Mouse (Mus musculus) heart, postnatal 25 days (tissue): ENCODE data around the gene Adh5. TPM values are rescaled to one million over a fixed set of nuclear protein-coding genes. Genes with fewer than 3 reads are reported as not detected.
A peak's percentile ranks its signal among the peaks of the same experiment; 100 is the strongest.
"Not testable (repeated sequence)": the region's sequence is repeated elsewhere in the genome, so short reads cannot be mapped to it uniquely, and the experiment has no call there.

ENCODE experiments used
- DNase-seq: peaks from one replicate; pipeline ENCODE4 v3.0.0; 2022; ENCODE audit warnings: low spot score
- intact Hi-C: fragments of 180-260 bp; cut with DNase I; formaldehyde crosslinking; loops from one replicate; pipeline ENCODE4 v1.15.1; 2025
- total RNA-seq, 2 experiments: library from RNA; stranded (reverse); gene quantifications; 2 replicates each; pipeline ENCODE4 v1.2.3; 2021

The Adh5 gene
- total RNA-seq, 2 experiments from 2014 or later, result 89.9 to 90.2 TPM

DNA sequence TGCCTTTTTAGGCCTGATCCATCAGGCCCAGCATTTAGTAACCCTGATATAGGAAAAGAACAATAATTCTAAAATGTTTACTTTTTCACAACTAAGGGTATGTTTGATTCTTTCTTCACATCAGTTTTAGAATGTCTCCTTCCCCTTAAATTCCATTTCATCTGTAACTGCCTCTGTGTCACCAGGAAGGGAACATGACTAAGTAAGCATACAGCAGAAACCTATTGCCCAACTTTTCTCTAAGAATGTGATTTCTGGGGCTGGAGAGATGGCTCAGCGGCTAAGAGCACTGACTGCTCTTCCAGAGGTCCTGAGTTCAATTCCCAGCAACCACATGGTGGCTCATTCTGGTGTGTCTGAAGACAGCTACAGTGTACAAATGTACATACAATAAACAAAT is 11.3 kb downstream of the Adh5 start:
- intact Hi-C loops, result no loop called here
- no peak for DNase-seq

DNA sequence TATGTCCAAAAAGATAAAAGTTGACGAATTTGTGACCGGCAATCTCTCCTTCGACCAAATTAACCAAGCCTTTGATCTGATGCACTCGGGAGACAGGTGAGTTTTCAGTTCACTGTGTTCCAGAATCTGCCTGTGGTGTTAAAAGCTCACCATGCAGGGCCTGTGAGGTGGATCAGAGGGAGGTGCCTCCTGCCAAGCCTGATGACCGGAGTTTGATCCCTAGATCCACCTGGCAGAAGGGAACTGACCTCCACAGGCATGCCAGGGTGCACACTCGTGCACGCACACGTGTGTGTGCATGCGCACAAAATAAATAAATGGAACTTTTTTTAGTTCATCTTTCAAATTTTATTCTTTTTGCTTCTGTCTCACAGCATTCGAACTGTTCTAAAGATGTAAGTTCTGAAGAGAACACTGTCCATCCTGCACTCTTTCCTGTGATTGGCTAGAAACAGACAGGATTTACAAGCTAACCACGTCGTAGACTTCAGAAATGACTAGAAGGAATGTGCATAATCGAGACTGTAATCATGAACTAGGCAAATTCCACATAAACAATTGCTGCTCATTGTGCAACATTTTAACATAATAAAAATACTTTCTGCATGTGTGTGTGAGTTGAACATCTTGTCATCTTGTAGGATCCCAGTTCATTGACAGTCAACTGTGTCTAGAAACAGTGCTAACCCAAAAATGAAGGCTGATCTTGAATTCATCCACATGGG is 12.0 kb downstream of the Adh5 start:
- no peak for DNase-seq
- intact Hi-C loops, result no loop called here

DNA sequence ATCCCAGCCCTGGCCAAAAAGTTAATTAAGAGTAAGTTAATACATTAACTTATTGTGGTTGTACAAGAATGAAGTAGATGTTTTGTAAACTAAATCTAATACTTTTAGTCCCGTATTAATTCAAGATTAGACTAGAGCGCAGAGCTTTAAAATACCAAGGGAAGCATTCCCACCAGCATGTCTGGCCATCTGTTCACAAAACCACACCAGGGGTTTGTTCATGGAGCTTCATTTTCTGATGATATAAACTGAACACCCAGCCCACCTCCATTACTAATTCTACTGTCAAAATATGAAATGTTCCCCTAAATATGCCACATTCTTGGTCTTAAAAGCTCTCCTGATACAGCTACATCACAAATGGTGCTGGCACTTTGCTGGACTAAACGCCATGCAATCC is 15.5 kb downstream of the Adh5 start:
- intact Hi-C loops, result no loop called here
- DNase-seq, result no peak

DNA sequence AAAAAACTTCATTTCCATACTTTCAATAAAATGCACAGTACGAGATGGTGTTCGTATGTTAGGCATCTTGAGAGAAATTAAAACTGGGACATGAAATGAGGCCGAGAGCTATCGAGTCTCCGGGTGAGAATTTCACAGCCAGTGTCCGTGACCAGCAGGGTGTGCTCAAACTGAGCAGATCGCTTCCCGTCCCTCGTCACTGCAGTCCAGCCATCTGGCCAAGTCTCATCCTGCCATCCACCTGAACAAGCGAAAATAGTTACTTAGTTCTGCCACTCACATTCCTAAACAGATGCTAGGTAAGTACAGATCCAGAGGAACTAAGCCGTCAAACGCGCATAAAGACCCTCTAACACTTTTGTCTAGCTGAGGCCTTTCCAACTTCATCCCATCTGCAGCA is 17.4 kb downstream of the Adh5 start:
- no peak for DNase-seq
- intact Hi-C loops, result loop anchor here (5.0 kb wide), 1 partner anchor 447 kb away; no protein-coding TSS in a partner anchor

DNA sequence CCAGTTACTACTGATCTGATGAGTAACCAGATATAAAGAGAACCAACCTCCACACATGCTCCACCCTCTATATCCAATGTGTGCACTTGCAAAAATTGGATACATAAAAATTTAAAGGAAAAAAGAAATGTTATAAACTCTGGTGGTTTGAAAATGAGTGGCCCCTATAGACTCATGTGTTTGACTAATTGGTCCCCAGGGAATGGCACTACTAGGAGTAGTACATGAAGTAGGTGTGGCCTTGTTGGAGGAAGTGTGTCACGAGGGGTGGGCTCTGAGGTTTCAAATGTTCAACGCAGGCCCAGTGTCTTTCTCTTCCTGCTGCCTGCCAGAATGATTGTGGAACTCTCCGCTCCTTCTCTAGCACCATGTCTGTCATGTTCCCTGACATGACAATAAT is 18.9 kb downstream of the Adh5 start:
- intact Hi-C loops, result loop anchor here (5.0 kb wide), 1 partner anchor 445 kb away; no protein-coding TSS in a partner anchor

DNA sequence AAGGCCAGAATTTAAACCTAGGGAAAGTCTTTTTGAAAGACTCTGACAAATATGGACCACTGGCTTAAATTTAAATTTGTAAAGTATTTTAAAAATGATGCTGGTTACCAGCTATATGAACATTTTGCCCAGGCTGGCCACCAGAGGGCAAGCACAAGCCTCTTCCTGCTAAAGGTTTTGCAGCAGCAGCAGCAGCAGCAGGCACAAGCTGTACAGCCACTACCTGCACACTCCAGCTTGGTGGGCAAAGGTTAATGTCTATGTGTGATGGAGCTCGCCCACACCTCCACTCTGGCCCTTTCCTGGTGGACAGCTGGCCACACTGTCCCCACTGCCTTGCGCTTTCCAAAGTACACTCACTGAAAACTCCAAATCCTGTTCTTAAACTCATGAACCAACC is 20.2 kb downstream of the Adh5 start:
- intact Hi-C loops, result loop anchor here (5.0 kb wide), 1 partner anchor 444 kb away; no protein-coding TSS in a partner anchor
- no peak for DNase-seq

More for the DNA sequence above, 18.9 kb downstream of the Adh5 start:
- no peak for DNase-seq

DNA sequence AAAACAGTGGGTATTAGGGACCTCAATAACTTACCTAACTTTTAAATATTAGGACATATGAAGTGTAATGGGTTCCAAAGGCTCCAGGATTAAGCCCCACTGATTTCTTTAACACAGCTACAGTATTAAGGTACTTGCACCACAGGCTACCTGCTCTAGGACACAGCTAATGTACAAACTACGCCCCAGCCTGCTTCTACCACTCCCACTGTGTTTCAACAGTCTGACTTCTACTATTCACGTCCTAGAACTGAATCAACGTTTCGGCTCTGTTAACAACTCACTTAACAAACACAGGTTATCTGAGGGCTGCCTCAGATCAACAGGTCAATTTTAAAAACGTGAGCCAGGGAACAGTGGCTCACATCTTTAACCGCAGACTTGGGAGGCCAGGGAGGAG is 20.9 kb downstream of the Adh5 start:
- intact Hi-C loops, result loop anchor here (5.0 kb wide), 1 partner anchor 443 kb away; no protein-coding TSS in a partner anchor
- DNase-seq, result no peak

DNA sequence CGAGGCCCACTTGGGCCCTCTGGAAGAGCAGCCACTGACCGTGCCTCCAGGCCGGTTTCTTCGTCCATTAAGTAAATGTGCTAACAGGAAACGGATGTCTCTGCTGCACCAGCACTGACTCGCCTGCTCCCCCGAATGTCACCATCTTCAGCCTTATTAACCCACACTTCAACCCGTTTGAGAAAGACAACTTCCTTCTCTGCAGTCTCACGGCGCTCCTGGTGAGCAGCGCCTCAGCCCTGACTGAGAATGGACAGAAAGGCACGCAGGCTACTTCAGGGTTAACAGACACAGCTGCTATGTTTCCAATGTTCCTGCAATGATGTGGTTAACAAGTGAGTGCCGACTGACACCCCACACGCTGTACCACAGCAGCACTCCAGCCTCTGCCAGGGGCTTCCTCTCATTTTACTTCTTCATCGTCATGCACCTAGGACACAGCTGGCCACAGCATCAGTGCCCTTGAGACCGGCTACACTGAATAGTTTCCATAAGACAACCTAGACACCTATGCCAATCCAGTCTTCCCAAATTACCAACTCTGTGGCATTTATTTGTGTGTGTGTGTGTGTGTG is 21.8 kb downstream of the Adh5 start:
- intact Hi-C loops, result loop anchor here (5.0 kb wide), 1 partner anchor 443 kb away; no protein-coding TSS in a partner anchor
- no peak for DNase-seq

DNA sequence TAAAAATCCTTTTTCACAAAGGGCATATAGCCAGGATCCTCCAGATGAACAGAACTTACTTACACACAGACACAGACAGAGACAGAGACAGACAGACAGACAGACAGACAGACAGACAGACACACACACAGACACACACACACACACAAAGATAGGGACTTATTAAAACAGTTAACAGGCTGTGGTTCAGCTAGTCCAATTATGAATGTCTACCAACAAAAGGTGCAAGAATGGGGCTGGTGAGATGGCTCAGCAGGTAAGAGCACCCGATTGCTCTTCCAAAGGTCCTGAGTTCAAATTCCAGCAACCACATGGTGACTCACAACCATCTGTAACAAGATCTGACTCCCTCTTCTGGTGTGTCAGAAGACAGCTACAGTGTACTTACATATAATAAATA is 23.8 kb downstream of the Adh5 start:
- intact Hi-C loops, DNase-seq: not testable (repeated sequence)

DNA sequence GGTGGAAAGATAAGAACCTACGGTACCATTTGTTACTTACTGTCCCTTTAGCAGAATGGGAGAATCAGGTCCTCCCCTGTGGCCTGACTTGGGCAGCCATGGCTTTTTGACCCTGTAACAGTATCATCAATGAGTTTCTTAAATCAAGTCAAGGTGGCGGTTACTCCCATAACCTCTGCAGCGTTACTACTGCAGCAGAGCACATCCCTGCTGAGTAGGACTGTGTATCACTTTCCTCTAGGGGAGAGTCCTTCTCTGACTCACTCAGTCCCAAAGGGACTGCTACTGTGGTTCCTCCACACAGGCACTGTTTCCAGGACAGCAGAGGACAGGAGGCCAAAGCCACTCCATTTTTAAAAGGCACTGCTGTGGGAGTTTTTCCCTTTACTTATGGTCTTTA is 28.2 kb downstream of the Adh5 start:
- intact Hi-C loops, result no loop called here
- DNase-seq, result no peak

DNA sequence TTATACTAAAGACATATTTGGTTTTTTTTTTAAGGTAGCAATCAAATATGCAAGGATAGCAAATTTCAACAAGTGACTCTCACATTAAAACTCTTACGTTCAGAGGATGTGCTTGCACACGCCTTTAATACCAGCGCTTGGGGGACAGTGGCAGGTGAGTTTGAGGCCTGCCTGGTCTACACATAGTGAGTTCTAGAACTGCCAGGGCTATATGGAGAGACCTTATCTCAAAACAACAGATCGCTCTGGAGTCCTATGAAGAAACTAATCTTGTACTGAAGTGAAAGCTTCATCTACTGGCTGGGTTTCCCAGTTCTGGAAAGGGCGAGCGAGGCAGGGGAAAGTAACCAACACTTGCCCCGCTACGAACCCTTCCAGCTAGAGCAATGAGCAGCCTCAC is 36.6 kb downstream of the Adh5 start:
- intact Hi-C loops, result no loop called here
- no peak for DNase-seq

DNA sequence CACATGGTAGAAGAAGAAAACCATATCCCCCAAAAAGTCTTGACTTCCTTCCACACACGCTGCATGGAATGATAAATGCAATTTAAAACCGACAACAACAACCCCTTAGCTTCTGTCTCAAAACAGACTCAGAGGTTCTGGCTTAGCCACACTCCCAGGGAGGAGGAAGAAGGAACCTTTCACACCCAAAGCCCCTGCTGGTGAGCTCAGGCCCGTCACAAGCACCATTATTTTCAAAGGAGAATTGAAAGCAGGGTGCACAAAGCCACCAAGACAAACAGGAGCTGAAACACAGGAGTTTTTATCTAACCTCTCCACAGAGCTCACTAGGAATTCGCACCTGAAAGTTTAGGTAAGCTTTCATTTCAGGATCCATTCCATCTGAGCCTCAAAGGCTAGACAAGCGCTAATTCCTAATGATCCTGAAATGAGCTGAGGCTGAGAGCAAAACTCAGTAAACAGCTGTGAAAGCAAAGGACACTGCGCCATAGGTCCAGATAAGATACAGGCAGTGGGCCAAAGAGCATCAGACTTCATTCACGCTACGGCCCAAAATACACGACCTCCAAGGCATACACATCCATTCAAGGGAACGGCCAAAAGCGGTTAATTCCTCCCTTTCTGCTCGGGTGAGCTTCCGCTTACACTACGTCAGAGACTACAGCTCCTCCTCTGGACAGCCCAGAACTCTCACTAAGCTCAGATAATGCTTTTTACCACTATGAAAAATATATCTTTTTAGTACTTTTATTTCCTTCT is 38.8 kb downstream of the Adh5 start:
- DNase-seq, result no peak
- intact Hi-C loops, result loop anchor here (10.0 kb wide), 1 partner anchor 593 kb away; the partner anchor contains the start of gene Rap1gds1

DNA sequence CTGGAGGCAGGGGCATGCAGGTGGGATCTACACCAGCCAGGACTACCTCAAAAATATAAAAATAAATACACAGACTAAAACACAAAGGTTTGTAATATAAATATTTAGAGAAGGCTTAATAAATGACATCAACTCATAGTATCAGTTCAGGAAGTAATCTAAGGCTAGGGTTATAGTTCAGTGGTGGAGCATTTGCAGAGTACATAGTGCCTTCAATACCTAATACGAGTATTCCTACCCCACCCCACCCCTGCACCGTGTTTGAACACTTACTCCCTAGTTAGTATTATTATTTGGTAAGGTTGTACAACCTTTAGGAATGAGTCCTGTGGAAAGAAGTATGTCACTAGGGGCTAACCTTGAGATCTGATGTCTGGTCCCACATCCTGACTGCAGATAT is 40.3 kb downstream of the Adh5 start:
- intact Hi-C loops, result loop anchor here (10.0 kb wide), 1 partner anchor 592 kb away; the partner anchor contains the start of gene Rap1gds1

DNA sequence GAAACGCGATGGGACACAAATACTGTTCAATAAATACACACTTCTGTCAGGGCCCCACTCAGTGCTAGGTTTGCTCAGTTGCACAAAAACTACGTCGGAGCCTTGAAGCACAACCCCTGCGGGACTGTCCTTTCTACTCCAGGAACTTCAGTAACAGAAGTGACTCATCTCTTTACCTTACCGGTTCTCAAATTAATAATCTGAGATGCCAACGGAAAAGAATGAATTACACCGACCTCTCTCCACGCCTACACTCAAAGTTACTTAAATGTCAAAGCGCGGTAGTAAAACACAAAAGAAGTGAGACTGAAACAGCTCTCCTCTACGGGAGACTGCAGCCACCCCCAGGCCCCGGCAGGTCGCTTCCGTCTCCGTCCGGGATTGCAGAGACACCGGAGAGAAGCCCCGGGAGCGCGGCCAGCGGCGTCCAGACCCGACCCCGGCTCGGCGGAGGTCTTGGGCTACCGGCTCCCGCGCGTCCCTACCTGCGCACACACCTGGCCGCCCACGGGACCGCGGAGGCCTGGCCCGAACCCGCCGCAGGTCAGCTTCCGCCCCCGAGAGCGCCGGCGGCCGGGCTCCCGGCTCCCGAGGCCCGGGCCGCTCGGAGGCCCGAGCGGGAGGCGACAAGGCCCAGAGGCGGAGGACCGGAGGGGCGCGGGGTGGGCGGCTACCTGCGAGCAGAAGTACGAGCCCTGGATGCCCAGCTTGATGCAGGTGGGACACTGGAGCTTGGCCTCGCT is 45.9 kb downstream of the Adh5 start:
- DNase-seq, result no peak
- intact Hi-C loops, result loop anchor here (2.0 to 10.0 kb wide), 3 partner anchors 38 to 586 kb away; partner anchors contain the start of genes Adh5, Eif4e and Rap1gds1

More for the DNA sequence above, 40.3 kb downstream of the Adh5 start:
- no peak for DNase-seq

DNA sequence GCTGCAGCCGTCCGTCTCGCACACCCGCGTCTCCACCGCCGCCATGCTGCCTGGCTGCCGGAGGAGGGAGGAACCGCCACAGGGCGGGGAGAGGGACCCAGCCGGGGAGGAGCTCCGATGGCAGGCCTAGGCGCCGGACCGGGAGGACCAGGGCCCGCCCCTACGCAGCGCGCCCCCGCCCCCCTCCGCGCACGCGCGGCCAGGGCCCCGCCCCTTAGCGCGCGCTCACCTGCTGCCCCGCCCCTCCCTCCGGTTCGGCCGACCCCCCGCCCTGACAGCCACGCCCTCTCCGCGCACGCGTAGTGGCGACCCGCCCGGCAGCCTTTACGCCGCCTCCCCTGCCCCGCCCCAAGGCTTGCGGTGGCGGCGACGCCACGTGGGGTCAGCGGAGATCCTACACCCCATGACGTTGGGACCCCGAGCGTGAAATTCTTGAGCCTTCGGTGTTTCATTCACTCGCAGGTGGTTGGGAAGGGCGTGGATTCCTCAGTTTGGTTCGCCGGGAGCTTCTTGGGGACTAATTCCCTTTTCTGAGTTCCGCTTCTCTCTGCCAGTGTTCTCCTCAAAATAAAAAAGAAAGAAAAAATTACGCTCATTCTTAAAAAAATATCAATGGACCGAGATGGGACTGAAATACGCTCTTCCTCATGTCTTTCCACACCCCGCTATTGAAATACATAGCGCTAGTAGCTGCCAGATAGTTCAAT is 46.6 kb downstream of the Adh5 start, which contains the start of gene Metap1:
Gene Metap1 (minus strand): TSS at position 189 of the 707 bp plus-strand sequence.
- intact Hi-C loops, result loop anchor here (2.0 to 10.0 kb wide), 3 partner anchors 37 to 585 kb away; partner anchors contain the start of genes Adh5, Eif4e and Rap1gds1
- DNase-seq, result peak; percentile 88

DNA sequence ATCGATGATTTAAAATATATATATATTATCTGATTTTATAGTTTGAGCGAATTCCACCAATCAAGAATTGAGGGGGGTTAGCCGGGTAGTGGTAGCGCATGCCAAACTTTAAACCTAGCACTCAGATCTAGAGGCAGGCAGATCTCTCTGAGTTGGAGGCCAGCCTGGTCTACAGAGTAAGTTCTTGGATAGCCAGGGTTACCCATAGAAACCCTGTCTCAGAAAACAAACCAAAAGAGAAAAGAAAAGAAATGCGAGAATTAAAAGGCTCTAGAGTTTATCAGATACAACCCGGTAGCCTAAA is 47.1 kb downstream of the Adh5 start:
- intact Hi-C loops, result no loop called here

DNA sequence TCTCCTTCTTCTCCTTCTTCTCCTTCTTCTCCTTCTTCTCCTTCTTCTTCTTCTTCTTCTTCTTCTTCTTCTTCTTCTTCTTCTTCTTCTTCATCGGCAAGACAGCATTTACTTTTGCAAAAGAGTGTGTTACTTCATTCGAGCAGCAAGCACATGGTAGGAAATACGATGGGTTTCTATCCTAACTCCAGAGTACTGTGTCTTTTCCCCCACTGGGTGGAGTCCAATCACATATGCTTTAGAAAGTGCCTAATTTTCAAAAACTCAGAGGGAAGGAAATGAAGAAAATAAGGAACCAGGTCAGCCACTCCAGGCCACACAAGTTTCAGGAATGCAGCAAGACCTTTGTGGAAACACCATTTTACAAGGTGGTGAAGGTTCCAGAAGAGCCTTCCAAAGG is 50.8 kb downstream of the Adh5 start:
- intact Hi-C loops, result no loop called here
- DNase-seq, result no peak

More for the DNA sequence above, 47.1 kb downstream of the Adh5 start:
- DNase-seq, result no peak

DNA sequence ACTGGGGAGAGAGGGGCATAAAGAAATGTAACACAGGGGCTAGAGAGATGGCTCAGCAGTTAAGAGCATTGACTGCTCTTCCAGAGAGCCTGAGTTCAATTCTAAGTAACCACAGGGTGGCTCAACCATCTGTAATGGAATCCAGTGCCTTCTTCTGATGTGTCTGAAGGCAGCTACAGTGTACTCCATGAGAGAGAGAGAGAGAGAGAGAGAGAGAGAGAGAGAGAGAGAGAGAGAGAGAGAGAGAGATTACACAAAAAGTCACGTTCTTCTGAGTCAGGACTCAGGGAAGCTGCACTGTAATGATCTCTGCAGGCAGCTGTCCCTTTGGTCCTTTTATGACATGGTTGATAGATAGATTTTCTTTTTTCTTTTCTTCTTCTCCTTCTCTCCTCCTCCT is 51.7 kb downstream of the Adh5 start:
- intact Hi-C loops, result no loop called here
- DNase-seq, result no peak
